Mouse (Mus musculus): ENCODE measurements around the gene Chit1. TPM values are rescaled to one million over a fixed set of nuclear protein-coding genes. Genes with fewer than 3 reads are reported as not detected.

Gene Chit1
- polyA plus RNA-seq, 1 experiment from 2014 or later = 1.7 TPM

DNA sequence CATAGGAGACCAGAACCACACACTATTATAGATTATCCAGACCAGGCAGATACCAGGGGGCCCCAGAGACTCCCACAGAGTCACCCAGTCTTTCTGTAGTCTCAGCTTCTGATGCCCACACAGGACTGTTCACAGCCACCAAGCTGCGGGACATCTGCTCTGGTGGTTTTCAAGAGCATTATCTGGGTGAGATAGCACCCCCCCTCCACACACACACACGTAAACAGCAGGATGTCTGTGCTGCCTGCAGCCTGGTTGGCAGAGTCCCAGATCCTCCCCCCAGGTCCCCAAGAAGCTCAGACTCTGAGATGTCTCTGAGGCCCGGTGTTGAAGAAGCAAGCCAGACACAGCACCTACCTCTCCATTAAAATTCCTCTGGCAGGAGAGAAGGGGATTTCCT, 84.5 kb downstream of the Chit1 start:
- 0 out of 2 replicates have a peak, but pooled peaks have one; percentile 1 for ATAC-seq (replicated peaks; ENCODE audit: insufficient number of reproducible peaks, low FRiP score, low TSS enrichment)
- Histone ChIP-seq H3K36me3 (ENCODE audit: control insufficient read depth, insufficient read depth, low read length) (no peaks in the 10 kb centered on the region), H3K27ac (ENCODE audit: low read depth, low read length) (peak overlapping the region; percentile 57), H3K9ac (ENCODE audit: low read depth, low read length) (no peak overlapping the region), H3K4me1 (ENCODE audit: control insufficient read depth, insufficient read depth, low read length) (peaks cover 37% of the 10 kb centered on the region), H3K27me3 (ENCODE audit: control insufficient read depth, insufficient read depth, low read length) (no peaks in the 10 kb centered on the region; the same call in 1 of the 2 replicates), H3K9me3 (replicated peaks; ENCODE audit: control insufficient read depth, low read length) (no peaks in the 10 kb centered on the region), H3K4me3 (ENCODE audit: low read depth, low read length) (no peak overlapping the region), H3K4me2 (no peak overlapping the region)
- WGBS (ENCODE audit: insufficient replicate concordance) = 12% methylated on average over 3 of the region's 3 CpGs

DNA sequence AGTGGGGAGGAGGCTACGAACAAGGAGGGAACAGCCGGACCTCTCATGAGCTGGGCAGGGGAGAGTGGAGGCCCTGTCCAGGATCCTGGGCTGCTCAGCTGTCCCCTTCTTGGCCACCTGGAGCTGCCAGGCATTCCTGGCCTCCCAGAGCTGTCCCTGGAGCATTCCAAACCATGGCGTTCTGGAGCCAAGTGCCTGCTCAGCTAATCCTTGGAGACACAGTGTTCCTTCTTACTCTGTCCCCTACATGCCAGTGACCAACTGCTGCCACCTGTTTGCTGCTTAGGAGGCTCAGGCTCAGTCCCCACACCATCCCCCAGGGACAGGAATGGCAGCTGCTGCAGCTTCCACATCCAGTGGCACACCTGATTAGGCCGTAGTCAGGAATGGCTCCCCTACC, 84.9 kb downstream of the Chit1 start:
- Histone ChIP-seq H3K27ac (ENCODE audit: low read depth, low read length) (peak overlapping the region; percentile 57), H3K4me3 (ENCODE audit: low read depth, low read length) (no peak overlapping the region), H3K36me3 (ENCODE audit: control insufficient read depth, insufficient read depth, low read length) (no peaks in the 10 kb centered on the region), H3K4me1 (ENCODE audit: control insufficient read depth, insufficient read depth, low read length) (peaks cover 37% of the 10 kb centered on the region), H3K9ac (ENCODE audit: low read depth, low read length) (no peak overlapping the region; the same call in 1 of the 2 replicates), H3K4me2 (no peak overlapping the region), H3K9me3 (replicated peaks; ENCODE audit: control insufficient read depth, low read length) (no peaks in the 10 kb centered on the region), H3K27me3 (ENCODE audit: control insufficient read depth, insufficient read depth, low read length) (no peaks in the 10 kb centered on the region; the same call in 1 of the 2 replicates)
- ATAC-seq (replicated peaks; ENCODE audit: insufficient number of reproducible peaks, low FRiP score, low TSS enrichment) = 0 out of 2 replicates have a peak, but pooled peaks have one; percentile 8
- 29% methylated on average over 4 of the region's 4 CpGs for WGBS (ENCODE audit: insufficient replicate concordance)

DNA sequence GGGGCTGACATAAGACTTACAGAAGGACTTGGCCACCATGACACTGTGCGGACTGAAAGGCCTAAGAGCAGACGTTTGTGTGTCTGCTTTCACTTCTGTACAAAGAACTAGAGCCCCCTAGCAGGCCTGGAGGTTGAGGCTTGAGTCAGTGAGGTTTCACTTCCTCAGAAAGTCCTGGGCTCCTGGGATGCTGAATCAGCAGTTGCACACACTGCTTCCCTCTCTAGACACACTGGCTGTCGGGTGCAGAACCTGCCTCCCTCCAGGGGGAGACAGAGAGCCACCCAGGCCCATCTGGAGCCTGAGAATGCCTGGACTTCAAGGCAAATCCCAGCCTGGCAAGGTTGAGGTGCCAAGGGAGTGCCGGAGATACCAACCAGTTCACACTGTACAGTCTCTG, 85.3 kb downstream of the Chit1 start:
- 61% methylated on average over 4 of the region's 4 CpGs for WGBS (ENCODE audit: insufficient replicate concordance)
- no peak for ATAC-seq (replicated peaks; ENCODE audit: insufficient number of reproducible peaks, low FRiP score, low TSS enrichment)
- H3K4me2 ChIP-seq = no peak overlapping the region
- no peaks in the 10 kb centered on the region for H3K9me3 ChIP-seq (replicated peaks; ENCODE audit: control insufficient read depth, low read length)
- no peaks in the 10 kb centered on the region for H3K36me3 ChIP-seq (ENCODE audit: control insufficient read depth, insufficient read depth, low read length)
- no peak overlapping the region; the same call in 1 of the 2 replicates for H3K9ac ChIP-seq (ENCODE audit: low read depth, low read length)
- H3K27ac ChIP-seq (ENCODE audit: low read depth, low read length) = peak overlapping the region; percentile 57
- no peak overlapping the region for H3K4me3 ChIP-seq (ENCODE audit: low read depth, low read length)
- H3K27me3 ChIP-seq (ENCODE audit: control insufficient read depth, insufficient read depth, low read length) = no peaks in the 10 kb centered on the region; the same call in 1 of the 2 replicates
- H3K4me1 ChIP-seq (ENCODE audit: control insufficient read depth, insufficient read depth, low read length) = peaks cover 37% of the 10 kb centered on the region

DNA sequence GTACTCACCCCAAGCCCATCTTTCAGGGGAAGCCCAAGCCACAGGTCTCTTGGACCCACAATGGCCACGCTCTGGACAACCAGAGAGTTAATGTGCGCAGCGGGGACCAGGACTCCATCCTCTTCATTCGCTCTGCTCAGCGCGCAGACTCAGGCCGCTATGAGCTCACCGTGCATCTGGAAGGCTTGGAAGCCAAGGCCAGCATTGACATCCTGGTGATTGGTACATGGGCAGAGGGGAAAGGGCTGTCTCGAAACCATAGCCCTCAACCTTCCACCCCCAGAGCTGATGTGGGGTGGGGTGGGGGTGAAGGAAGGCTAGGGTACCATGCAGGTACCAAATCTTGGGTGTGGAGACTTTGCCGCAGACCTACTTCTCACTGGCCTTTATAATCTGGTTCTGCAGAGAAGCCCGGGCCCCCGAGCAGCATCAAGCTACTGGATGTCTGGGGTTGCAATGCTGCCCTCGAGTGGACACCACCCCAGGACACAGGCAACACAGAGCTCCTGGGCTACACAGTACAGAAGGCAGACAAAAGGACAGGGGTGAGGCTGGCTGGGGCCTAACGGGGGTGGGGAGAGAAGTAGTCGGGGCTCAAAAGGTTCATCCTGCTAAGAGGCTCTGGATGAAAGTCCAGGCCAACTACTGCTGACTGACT, 86.4 kb downstream of the Chit1 start:
- Histone ChIP-seq H3K36me3 (ENCODE audit: control insufficient read depth, insufficient read depth, low read length) (no peaks in the 10 kb centered on the region), H3K4me2 (no peak overlapping the region), H3K4me1 (ENCODE audit: control insufficient read depth, insufficient read depth, low read length) (peaks cover 37% of the 10 kb centered on the region), H3K9me3 (replicated peaks; ENCODE audit: control insufficient read depth, low read length) (no peaks in the 10 kb centered on the region), H3K27ac (ENCODE audit: low read depth, low read length) (no peak overlapping the region), H3K9ac (ENCODE audit: low read depth, low read length) (no peak overlapping the region), H3K4me3 (ENCODE audit: low read depth, low read length) (no peak overlapping the region), H3K27me3 (ENCODE audit: control insufficient read depth, insufficient read depth, low read length) (no peaks in the 10 kb centered on the region; the same call in 1 of the 2 replicates)
- WGBS (ENCODE audit: insufficient replicate concordance) = 77% methylated on average over 15 of the region's 15 CpGs
- ATAC-seq (replicated peaks; ENCODE audit: insufficient number of reproducible peaks, low FRiP score, low TSS enrichment) = no peak

DNA sequence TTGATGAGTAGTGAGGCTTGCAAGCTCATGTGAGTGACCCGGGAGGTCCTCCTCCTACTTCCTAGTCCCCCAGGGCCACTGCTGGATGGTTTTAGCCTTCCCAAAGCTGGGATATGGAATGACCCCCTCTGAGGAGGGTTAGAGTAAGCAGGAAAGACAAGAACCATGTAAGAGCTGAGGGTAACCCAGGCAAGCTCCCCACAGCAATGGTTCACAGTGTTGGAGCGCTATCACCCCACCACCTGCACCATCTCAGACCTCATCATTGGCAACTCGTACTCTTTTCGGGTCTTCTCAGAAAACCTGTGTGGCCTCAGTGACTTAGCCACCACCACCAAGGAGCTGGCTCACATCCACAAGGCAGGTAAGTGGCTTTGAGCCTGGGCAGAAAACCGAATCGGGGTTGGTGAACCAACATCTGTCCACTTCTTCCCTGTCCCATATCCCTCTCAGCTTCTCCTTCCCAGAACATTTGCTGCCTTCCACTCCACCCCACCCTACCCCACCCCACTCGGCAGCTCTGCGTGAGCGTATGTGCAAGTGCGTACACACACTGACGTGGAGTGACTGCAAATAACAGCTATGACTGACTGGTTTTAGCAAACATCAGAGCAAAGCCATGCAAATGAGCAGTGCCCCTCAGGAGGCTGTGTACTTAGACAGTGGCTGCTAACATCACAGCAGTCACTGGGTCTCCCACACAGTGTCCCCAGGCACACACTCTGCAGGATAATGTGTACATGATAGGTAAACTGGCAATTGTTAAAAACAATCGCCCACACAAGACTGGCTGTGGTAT, 87.4 kb downstream of the Chit1 start:
- Histone ChIP-seq H3K27ac (ENCODE audit: low read depth, low read length) (no peak overlapping the region), H3K4me2 (no peak overlapping the region), H3K4me1 (ENCODE audit: control insufficient read depth, insufficient read depth, low read length) (peaks cover 30% of the 10 kb centered on the region), H3K36me3 (ENCODE audit: control insufficient read depth, insufficient read depth, low read length) (no peaks in the 10 kb centered on the region), H3K9me3 (replicated peaks; ENCODE audit: control insufficient read depth, low read length) (no peaks in the 10 kb centered on the region), H3K27me3 (ENCODE audit: control insufficient read depth, insufficient read depth, low read length) (no peaks in the 10 kb centered on the region; the same call in 1 of the 2 replicates), H3K4me3 (ENCODE audit: low read depth, low read length) (no peak overlapping the region), H3K9ac (ENCODE audit: low read depth, low read length) (no peak overlapping the region)
- no peak for ATAC-seq (replicated peaks; ENCODE audit: insufficient number of reproducible peaks, low FRiP score, low TSS enrichment)
- 87% methylated on average over 12 of the region's 12 CpGs for WGBS (ENCODE audit: insufficient replicate concordance)

- no peak for ATAC-seq (replicated peaks; ENCODE audit: insufficient number of reproducible peaks, low FRiP score, low TSS enrichment)
- 52% methylated on average over 2 of the region's 2 CpGs for WGBS (ENCODE audit: insufficient replicate concordance)
- H3K4me2 ChIP-seq = no peak overlapping the region
- no peaks in the 10 kb centered on the region for H3K27me3 ChIP-seq (ENCODE audit: control insufficient read depth, insufficient read depth, low read length)
- H3K36me3 ChIP-seq (ENCODE audit: control insufficient read depth, insufficient read depth, low read length) = no peaks in the 10 kb centered on the region
- H3K9ac ChIP-seq (ENCODE audit: low read depth, low read length) = no peak overlapping the region
- peaks cover 15% of the 10 kb centered on the region for H3K4me1 ChIP-seq (ENCODE audit: control insufficient read depth, insufficient read depth, low read length)
- no peaks in the 10 kb centered on the region for H3K9me3 ChIP-seq (replicated peaks; ENCODE audit: control insufficient read depth, low read length)
- H3K4me3 ChIP-seq (ENCODE audit: low read depth, low read length) = no peak overlapping the region
- H3K27ac ChIP-seq (ENCODE audit: low read depth, low read length) = no peak overlapping the region
Measured at GRCm38 (mm10) chr1:134200481-134200880, 89.4 kb downstream of the Chit1 start.

Other genes starting within 250 kb of the Chit1 start
- 0.21 and 1.0 TPM in 2 replicates for gene Optc, start 203.2 kb upstream of the Chit1 start, polyA plus RNA-seq (2014; fragmentation: Nextera tagmentation; extraction: Ambion mirVana)
- 0.55 and 1.1 TPM in 2 replicates for gene Prelp, start 189.8 kb upstream of the Chit1 start, polyA plus RNA-seq (2014; fragmentation: Nextera tagmentation; extraction: Ambion mirVana)
- gene Fmod, start 74.0 kb upstream of the Chit1 start, polyA plus RNA-seq (2014; fragmentation: Nextera tagmentation; extraction: Ambion mirVana) = 10.6 and 13.4 TPM in 2 replicates
- 31.7 and 35.6 TPM in 2 replicates for gene Btg2, start 32.1 kb upstream of the Chit1 start, polyA plus RNA-seq (2014; fragmentation: Nextera tagmentation; extraction: Ambion mirVana)
- gene Chil1, start 70.9 kb downstream of the Chit1 start, polyA plus RNA-seq (2014; fragmentation: Nextera tagmentation; extraction: Ambion mirVana) = 1.5 and 1.9 TPM in 2 replicates
- 1.0 and 1.2 TPM in 2 replicates for gene Mybph, start 82.2 kb downstream of the Chit1 start, polyA plus RNA-seq (2014; fragmentation: Nextera tagmentation; extraction: Ambion mirVana)
- gene Adora1, start 124.2 kb downstream of the Chit1 start, polyA plus RNA-seq (2014; fragmentation: Nextera tagmentation; extraction: Ambion mirVana) = 4.4 and 6.7 TPM in 2 replicates
- gene Myog, start 178.7 kb downstream of the Chit1 start, polyA plus RNA-seq (2014; fragmentation: Nextera tagmentation; extraction: Ambion mirVana) = 3.7 and 4.2 TPM in 2 replicates
- 9.4 and 9.7 TPM in 2 replicates for gene Ppfia4, start 221.7 kb downstream of the Chit1 start, polyA plus RNA-seq (2014; fragmentation: Nextera tagmentation; extraction: Ambion mirVana)